Mouse (Mus musculus) heart, postnatal 4 days (tissue): ENCODE results near the gene Vmn1r13. TPM values are rescaled to one million over a fixed set of nuclear protein-coding genes. Genes with fewer than 3 reads are reported as not detected.
"Not testable (repeated sequence)": the region's sequence is repeated elsewhere in the genome, so short reads cannot be mapped to it uniquely, and the experiment has no call there.

Experiments used
- DNase-seq: peaks from one replicate; pipeline ENCODE4 v3.0.0; 2021
- total RNA-seq, 2 experiments: library from RNA; stranded (reverse); gene quantifications; 2 replicates each; pipeline ENCODE4 v1.2.3; 2021

The Vmn1r13 gene
- not detected for total RNA-seq

- not testable (repeated sequence) for DNase-seq
Observed at GRCm38 (mm10) chr6:57202990-57203389, at the start of gene Vmn1r13. Gene Vmn1r13, plus strand, starts transcription at chr6:57203290.

GRCm38 (mm10) chr6:57156619-57157018, 46.5 kb upstream of the Vmn1r13 start, which contains the start of gene Vmn1r12:
Gene Vmn1r12, plus strand, starts transcription at chr6:57156919.
- no peak for DNase-seq

GRCm38 (mm10) chr6:57190016-57190415, 13.1 kb upstream of the Vmn1r13 start:
- DNase-seq: not testable (repeated sequence)

- no peak for DNase-seq
Observed at GRCm38 (mm10) chr6:57231386-57231785, 28.3 kb downstream of the Vmn1r13 start, which contains the start of gene Vmn1r14. Gene Vmn1r14, plus strand, starts transcription at chr6:57231686.

GRCm38 (mm10) chr6:57257652-57258051, 54.6 kb downstream of the Vmn1r13 start, which contains the start of gene Vmn1r15:
Gene Vmn1r15, plus strand, starts transcription at chr6:57257952.
- no peak for DNase-seq

GRCm38 (mm10) chr6:57260990-57261389, 57.9 kb downstream of the Vmn1r13 start:
- DNase-seq: no peak

Other genes starting within 250 kb of the Vmn1r13 start
- not detected for gene Vmn1r5, start 233.0 kb upstream of the Vmn1r13 start, total RNA-seq
- not detected for gene Vmn1r6, start 206.0 kb upstream of the Vmn1r13 start, total RNA-seq
- not detected for gene Vmn1r7, start 178.0 kb upstream of the Vmn1r13 start, total RNA-seq
- not detected for gene Vmn1r8, start 171.0 kb upstream of the Vmn1r13 start, total RNA-seq
- gene Vmn1r9, start 136.5 kb upstream of the Vmn1r13 start, total RNA-seq: not detected
- gene Vmn1r10, start 93.8 kb upstream of the Vmn1r13 start, total RNA-seq: not detected
- gene Vmn1r11, start 69.8 kb upstream of the Vmn1r13 start, total RNA-seq: not detected
- gene Vmn1r12, start 46.4 kb upstream of the Vmn1r13 start, total RNA-seq: not detected
- not detected for gene Vmn1r14, start 28.4 kb downstream of the Vmn1r13 start, total RNA-seq
- not detected for gene Vmn1r15, start 54.7 kb downstream of the Vmn1r13 start, total RNA-seq
- gene Vmn1r16, start 126.2 kb downstream of the Vmn1r13 start, total RNA-seq: not detected
- not detected for gene Vmn1r17, start 160.4 kb downstream of the Vmn1r13 start, total RNA-seq
- gene Vmn1r18, start 192.5 kb downstream of the Vmn1r13 start, total RNA-seq: not detected
- not detected for gene Vmn1r19, start 200.5 kb downstream of the Vmn1r13 start, total RNA-seq
- gene Vmn1r20, start 225.6 kb downstream of the Vmn1r13 start, total RNA-seq: not detected